Mouse (Mus musculus): Measurements from ENCODE around the gene Gm20388. TPM values are rescaled to one million over a fixed set of nuclear protein-coding genes. Genes with fewer than 3 reads are reported as not detected.

Gene Gm20388
- polyA plus RNA-seq, 1 experiment from 2014 or later: 5.3 TPM

DNA sequence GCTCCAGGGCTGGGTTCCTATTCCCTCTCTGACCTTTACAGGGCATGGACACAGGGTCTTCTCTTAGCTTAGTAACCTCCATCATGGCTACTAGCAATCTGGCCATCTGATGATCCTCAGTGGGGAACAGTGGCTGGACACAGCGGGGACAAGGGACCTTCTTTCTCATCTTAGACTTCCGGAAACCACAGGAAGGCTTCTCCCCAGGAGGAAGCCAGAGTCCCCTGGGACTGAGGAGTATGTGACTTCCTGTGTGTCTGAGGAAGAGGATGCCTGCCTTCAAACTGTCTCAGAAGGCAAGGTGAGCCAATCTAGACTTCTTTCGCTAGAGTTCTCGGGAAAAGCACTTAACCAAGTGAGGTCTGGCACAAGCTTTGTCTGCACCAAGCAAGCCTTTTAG lies 789.4 kb downstream of the Gm20388 start:
- ATAC-seq (replicated peaks; ENCODE audit: low FRiP score): no peak

GRCm38 (mm10) chr8:120701758-120702465 lies 791.3 kb downstream of the Gm20388 start:
- DNase-seq (ENCODE audit: low spot score) (no peak), ATAC-seq (replicated peaks; ENCODE audit: low FRiP score) (no peak; the same call in 1 of the 2 replicates)
- Histone ChIP-seq H3K4me3 (ENCODE audit: low read depth, low read length) (no peak overlapping the region), H3K9me3 (ENCODE audit: control insufficient read depth, low read length) (no peaks in the 10 kb centered on the region), H3K9ac (ENCODE audit: low read depth, low read length) (no peak overlapping the region), H3K36me3 (ENCODE audit: control insufficient read depth, insufficient read depth, low read length) (no peaks in the 10 kb centered on the region), H3K27ac (ENCODE audit: low read depth, low read length) (no peak overlapping the region), H3K27me3 (replicated peaks; ENCODE audit: control insufficient read depth, insufficient read depth, low read length) (no peaks in the 10 kb centered on the region), H3K4me2 (no peak overlapping the region), H3K4me1 (replicated peaks; ENCODE audit: control insufficient read depth, insufficient read depth, low read length) (peaks cover 6% of the 10 kb centered on the region; the same call in 1 of the 2 replicates)
- WGBS: 40% methylated on average over 19 of the region's 19 CpGs

More for the DNA sequence above, 789.4 kb downstream of the Gm20388 start:
- no peaks in the 10 kb centered on the region for H3K27me3 ChIP-seq (replicated peaks; ENCODE audit: control insufficient read depth, insufficient read depth, low read length)
- H3K9me3 ChIP-seq (ENCODE audit: control insufficient read depth, low read length): no peaks in the 10 kb centered on the region
- peaks cover 12% of the 10 kb centered on the region for H3K4me1 ChIP-seq (replicated peaks; ENCODE audit: control insufficient read depth, insufficient read depth, low read length)
- WGBS: 52% methylated on average over 4 of the region's 4 CpGs
- no peak overlapping the region for H3K9ac ChIP-seq (ENCODE audit: low read depth, low read length)
- H3K36me3 ChIP-seq (ENCODE audit: control insufficient read depth, insufficient read depth, low read length): no peaks in the 10 kb centered on the region
- H3K4me3 ChIP-seq (ENCODE audit: low read depth, low read length): no peak overlapping the region
- no peak overlapping the region for H3K4me2 ChIP-seq
- DNase-seq (ENCODE audit: low spot score): no peak
- H3K27ac ChIP-seq (ENCODE audit: low read depth, low read length): no peak overlapping the region; the same call in 1 of the 2 replicates

DNA sequence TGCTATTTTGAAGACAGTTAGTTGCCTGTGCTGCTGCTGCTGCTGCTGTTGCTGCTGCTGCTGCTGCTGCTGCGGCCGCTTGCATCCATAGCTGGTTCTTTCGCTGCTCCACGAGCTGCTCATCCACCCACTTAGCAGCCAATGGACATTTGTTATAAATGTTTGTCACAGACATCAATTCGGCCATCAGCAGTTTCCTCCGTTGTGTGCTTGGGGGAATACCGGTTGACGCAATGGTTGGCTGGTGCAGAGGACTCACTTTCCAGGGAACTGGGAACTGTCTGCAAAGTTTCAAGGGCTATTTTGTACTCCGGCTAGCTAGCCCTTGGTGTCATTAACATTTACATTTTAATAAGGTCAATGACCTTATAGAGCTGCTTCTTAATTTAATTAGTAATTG lies 793.6 kb downstream of the Gm20388 start:
- WGBS: 65% methylated on average over 9 of the region's 9 CpGs
- ATAC-seq (replicated peaks; ENCODE audit: low FRiP score): no peak
- peaks cover 6% of the 10 kb centered on the region; the same call in 1 of the 2 replicates for H3K4me1 ChIP-seq (replicated peaks; ENCODE audit: control insufficient read depth, insufficient read depth, low read length)
- no peaks in the 10 kb centered on the region for H3K36me3 ChIP-seq (ENCODE audit: control insufficient read depth, insufficient read depth, low read length)
- H3K27ac ChIP-seq (ENCODE audit: low read depth, low read length): no peak overlapping the region
- H3K9ac ChIP-seq (ENCODE audit: low read depth, low read length): no peak overlapping the region
- no peaks in the 10 kb centered on the region for H3K9me3 ChIP-seq (ENCODE audit: control insufficient read depth, low read length)
- H3K27me3 ChIP-seq (replicated peaks; ENCODE audit: control insufficient read depth, insufficient read depth, low read length): no peaks in the 10 kb centered on the region
- no peak for DNase-seq (ENCODE audit: low spot score)
- H3K4me3 ChIP-seq (ENCODE audit: low read depth, low read length): no peak overlapping the region
- H3K4me2 ChIP-seq: no peak overlapping the region

GRCm38 (mm10) chr8:120705163-120705562 lies 794.5 kb downstream of the Gm20388 start:
- H3K4me2 ChIP-seq: no peak overlapping the region
- ATAC-seq (replicated peaks; ENCODE audit: low FRiP score): no peak
- 78% methylated on average over 15 of the region's 15 CpGs for WGBS
- peaks cover 6% of the 10 kb centered on the region; the same call in 1 of the 2 replicates for H3K4me1 ChIP-seq (replicated peaks; ENCODE audit: control insufficient read depth, insufficient read depth, low read length)
- no peak overlapping the region for H3K4me3 ChIP-seq (ENCODE audit: low read depth, low read length)
- H3K9ac ChIP-seq (ENCODE audit: low read depth, low read length): no peak overlapping the region
- H3K9me3 ChIP-seq (ENCODE audit: control insufficient read depth, low read length): no peaks in the 10 kb centered on the region
- DNase-seq (ENCODE audit: low spot score): no peak
- no peaks in the 10 kb centered on the region for H3K36me3 ChIP-seq (ENCODE audit: control insufficient read depth, insufficient read depth, low read length)
- no peak overlapping the region for H3K27ac ChIP-seq (ENCODE audit: low read depth, low read length)
- H3K27me3 ChIP-seq (replicated peaks; ENCODE audit: control insufficient read depth, insufficient read depth, low read length): no peaks in the 10 kb centered on the region

- Histone ChIP-seq H3K9ac (ENCODE audit: low read depth, low read length) (no peak overlapping the region), H3K9me3 (ENCODE audit: control insufficient read depth, low read length) (no peaks in the 10 kb centered on the region), H3K36me3 (ENCODE audit: control insufficient read depth, insufficient read depth, low read length) (no peaks in the 10 kb centered on the region), H3K4me1 (replicated peaks; ENCODE audit: control insufficient read depth, insufficient read depth, low read length) (peaks cover 6% of the 10 kb centered on the region; the same call in 1 of the 2 replicates), H3K27me3 (replicated peaks; ENCODE audit: control insufficient read depth, insufficient read depth, low read length) (no peaks in the 10 kb centered on the region), H3K27ac (ENCODE audit: low read depth, low read length) (no peak overlapping the region), H3K4me3 (ENCODE audit: low read depth, low read length) (no peak overlapping the region), H3K4me2 (no peak overlapping the region)
- 81% methylated on average over 3 of the region's 3 CpGs for WGBS
- ATAC-seq (replicated peaks; ENCODE audit: low FRiP score) (no peak), DNase-seq (ENCODE audit: low spot score) (no peak)
Observed at GRCm38 (mm10) chr8:120706193-120706592, 795.6 kb downstream of the Gm20388 start.

DNA sequence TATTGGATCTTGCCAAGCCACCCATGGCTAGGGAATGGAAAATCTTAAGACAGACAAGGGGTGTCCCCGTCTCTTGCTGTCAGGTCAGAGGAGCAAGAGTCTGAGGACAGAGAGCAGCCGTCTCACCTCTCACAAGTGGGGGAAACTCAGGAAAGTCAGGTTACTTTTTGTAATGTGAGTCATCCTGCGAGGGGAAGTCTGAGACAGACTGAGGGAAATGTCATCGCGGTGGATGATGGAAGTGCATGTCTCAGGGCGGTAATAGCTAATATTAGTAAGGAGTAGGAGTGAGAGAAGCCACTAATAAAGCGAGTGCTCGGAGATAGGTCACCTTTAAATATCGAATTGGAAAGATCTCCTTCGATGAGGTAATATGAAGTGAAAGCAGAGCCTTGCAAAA lies 798.5 kb downstream of the Gm20388 start:
- Histone ChIP-seq H3K27me3 (replicated peaks; ENCODE audit: control insufficient read depth, insufficient read depth, low read length) (no peaks in the 10 kb centered on the region), H3K4me1 (replicated peaks; ENCODE audit: control insufficient read depth, insufficient read depth, low read length) (no peaks in the 10 kb centered on the region), H3K4me3 (ENCODE audit: low read depth, low read length) (no peak overlapping the region), H3K4me2 (no peak overlapping the region), H3K9me3 (ENCODE audit: control insufficient read depth, low read length) (no peaks in the 10 kb centered on the region), H3K27ac (ENCODE audit: low read depth, low read length) (no peak overlapping the region), H3K36me3 (ENCODE audit: control insufficient read depth, insufficient read depth, low read length) (no peaks in the 10 kb centered on the region), H3K9ac (ENCODE audit: low read depth, low read length) (no peak overlapping the region)
- WGBS: 62% methylated on average over 10 of the region's 10 CpGs
- ATAC-seq (replicated peaks; ENCODE audit: low FRiP score): no peak
- no peak for DNase-seq (ENCODE audit: low spot score)

GRCm38 (mm10) chr8:120715200-120715599 lies 804.6 kb downstream of the Gm20388 start:
- Histone ChIP-seq H3K9me3 (ENCODE audit: control insufficient read depth, low read length) (no peaks in the 10 kb centered on the region), H3K27me3 (replicated peaks; ENCODE audit: control insufficient read depth, insufficient read depth, low read length) (no peaks in the 10 kb centered on the region), H3K36me3 (ENCODE audit: control insufficient read depth, insufficient read depth, low read length) (no peaks in the 10 kb centered on the region), H3K4me3 (ENCODE audit: low read depth, low read length) (no peak overlapping the region), H3K9ac (ENCODE audit: low read depth, low read length) (no peak overlapping the region), H3K4me2 (no peak overlapping the region), H3K27ac (ENCODE audit: low read depth, low read length) (no peak overlapping the region), H3K4me1 (replicated peaks; ENCODE audit: control insufficient read depth, insufficient read depth, low read length) (no peaks in the 10 kb centered on the region)
- DNase-seq (ENCODE audit: low spot score): no peak
- 52% methylated on average over 6 of the region's 6 CpGs for WGBS
- ATAC-seq (replicated peaks; ENCODE audit: low FRiP score): no peak

DNA sequence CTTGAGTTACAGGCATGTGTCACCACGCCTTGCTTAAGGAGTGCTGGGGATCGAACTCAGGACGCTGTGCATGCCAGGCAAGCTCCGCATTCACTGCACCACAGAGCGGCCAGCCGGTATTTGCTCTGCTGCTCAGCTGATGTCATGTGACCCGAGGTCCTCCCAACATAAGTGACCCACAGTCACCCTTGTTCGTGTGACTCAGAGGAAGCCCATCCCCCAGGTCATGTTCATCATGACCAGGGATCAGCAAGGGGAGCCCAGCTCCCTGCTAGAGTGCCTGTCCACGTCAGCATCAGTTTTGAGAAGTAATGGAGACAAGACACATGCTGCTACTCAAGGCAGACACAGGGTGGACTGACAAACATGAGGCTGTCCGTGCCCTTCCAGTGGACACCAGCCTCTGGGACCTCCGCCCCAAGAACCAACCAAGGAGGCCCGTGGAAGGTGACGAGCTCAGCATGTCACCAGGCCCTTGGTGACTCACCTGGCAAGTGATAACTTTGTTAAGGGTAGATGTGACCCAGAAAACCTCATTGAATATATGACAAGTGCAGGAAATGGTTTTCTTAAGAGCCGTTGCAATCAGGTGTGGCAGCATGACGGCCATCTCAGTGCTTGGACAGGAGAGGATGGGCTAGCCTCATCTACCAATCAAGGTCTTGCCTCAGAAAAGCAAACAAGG lies 805.5 kb downstream of the Gm20388 start:
- H3K4me1 ChIP-seq (replicated peaks; ENCODE audit: control insufficient read depth, insufficient read depth, low read length): no peaks in the 10 kb centered on the region
- no peak overlapping the region for H3K27ac ChIP-seq (ENCODE audit: low read depth, low read length)
- no peaks in the 10 kb centered on the region for H3K36me3 ChIP-seq (ENCODE audit: control insufficient read depth, insufficient read depth, low read length)
- DNase-seq (ENCODE audit: low spot score): no peak
- no peak overlapping the region for H3K4me2 ChIP-seq
- 65% methylated on average over 15 of the region's 15 CpGs for WGBS
- H3K9ac ChIP-seq (ENCODE audit: low read depth, low read length): no peak overlapping the region
- ATAC-seq (replicated peaks; ENCODE audit: low FRiP score): no peak
- H3K9me3 ChIP-seq (ENCODE audit: control insufficient read depth, low read length): no peaks in the 10 kb centered on the region
- no peak overlapping the region for H3K4me3 ChIP-seq (ENCODE audit: low read depth, low read length)
- H3K27me3 ChIP-seq (replicated peaks; ENCODE audit: control insufficient read depth, insufficient read depth, low read length): no peaks in the 10 kb centered on the region
